Mouse (Mus musculus): ENCODE measurements at regions not wholly inside any gene's neighbourhood (a gene's known extent, or its start where the extent isn't known, plus 50 kb on each side); places are given as distances from the start of the nearest gene placed in this dataset.

GRCm38 (mm10) chr10:71754799-71755198 lies 407.2 kb downstream of the Ipmk start:
- no peak for DNase-seq

DNA sequence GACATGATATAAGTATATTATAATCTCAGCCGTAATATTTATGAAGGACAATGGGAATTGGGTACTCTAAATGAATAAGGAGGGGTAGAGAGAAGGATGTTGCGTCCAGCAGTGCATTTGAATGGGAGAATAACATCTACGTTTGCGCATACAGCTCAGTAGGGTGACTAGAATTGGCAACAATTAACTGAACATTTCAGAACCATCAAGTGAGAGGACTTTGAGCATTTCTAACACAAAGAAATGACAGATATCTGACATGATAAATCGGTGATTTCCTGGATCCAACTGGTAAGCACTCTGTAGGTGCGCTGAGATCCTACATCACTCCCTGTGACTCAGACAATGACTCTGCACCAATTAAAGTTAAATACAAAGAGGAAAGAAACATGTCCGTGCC lies 431.3 kb downstream of the Ipmk start:
- no peak for DNase-seq

DNA sequence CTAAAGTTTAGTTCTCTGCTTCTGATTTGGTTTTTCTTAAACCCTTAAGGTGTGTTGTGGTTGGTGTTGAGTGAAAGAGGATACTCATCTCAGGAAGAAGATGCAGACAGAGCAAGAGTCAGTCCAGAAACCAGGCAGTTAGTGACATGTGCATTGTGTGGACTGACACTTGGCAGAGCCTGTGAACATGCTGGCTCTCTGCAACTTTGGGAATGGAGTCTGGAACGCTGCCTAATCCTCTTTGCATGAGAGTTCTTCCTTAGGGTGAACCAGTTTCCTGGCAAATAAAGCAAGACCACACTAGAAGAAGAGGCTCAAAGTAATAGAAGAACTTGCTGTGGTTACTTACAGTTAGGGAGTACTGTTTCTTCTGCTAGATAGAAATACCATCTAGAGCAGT lies 441.7 kb downstream of the Ipmk start:
- no peak for DNase-seq

GRCm38 (mm10) chr10:71789936-71790335 lies 442.4 kb downstream of the Ipmk start:
- DNase-seq: no peak

- DNase-seq: no peak
Measured at GRCm38 (mm10) chr10:71798638-71799037, 451.1 kb downstream of the Ipmk start.

DNA sequence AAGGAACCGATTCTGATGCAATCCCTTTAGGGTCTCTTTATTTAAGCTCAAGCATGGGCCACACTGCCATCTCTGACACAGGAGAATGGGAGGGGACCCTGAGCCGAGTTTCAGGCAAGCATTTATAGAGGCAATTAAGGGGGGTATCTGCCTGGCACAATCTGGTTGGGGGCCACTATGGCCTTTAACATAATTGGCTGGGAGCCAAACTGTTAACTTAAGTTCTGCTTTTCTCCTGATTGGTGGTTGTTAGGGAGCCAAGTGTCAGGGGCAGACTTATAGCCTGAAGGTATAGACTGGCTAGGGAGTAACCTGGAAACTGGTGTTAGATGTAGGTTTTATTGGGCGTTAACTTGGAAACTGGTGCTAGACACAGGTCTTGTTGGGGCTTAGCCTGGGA lies 454.9 kb downstream of the Ipmk start:
- DNase-seq: peak; percentile 1

GRCm38 (mm10) chr10:71832633-71833032 lies 485.1 kb downstream of the Ipmk start:
- no peak for DNase-seq

GRCm38 (mm10) chr10:71835018-71835417 lies 487.5 kb downstream of the Ipmk start:
- no peak for DNase-seq

DNA sequence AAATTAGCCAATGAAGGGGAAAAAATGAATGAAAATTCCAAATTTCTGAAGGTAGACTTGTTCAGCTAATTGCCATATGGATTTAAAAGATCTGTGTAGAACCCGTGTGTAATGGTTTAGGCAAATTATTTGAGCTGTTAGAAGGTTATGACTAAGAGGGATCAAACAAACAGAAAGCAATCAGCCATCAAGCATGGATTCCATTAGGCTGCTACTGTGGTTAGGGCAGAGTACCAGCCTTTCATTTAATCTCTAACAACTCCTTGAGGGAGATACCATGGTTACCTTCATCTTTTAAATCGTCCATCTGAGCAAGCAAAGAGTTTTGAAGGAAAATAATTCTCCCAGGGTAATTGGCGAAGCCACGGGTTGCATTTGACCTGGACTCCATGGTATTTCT lies 509.5 kb downstream of the Ipmk start:
- no peak for DNase-seq

GRCm38 (mm10) chr10:71857518-71857973 lies 510.0 kb downstream of the Ipmk start:
- peak; percentile 67 for DNase-seq

- DNase-seq: no peak
Measured at GRCm38 (mm10) chr10:71893726-71894125, 546.2 kb downstream of the Ipmk start.

GRCm38 (mm10) chr10:71905029-71905428 lies 557.5 kb downstream of the Ipmk start:
- DNase-seq: no peak
